In the genomic region with DNA sequence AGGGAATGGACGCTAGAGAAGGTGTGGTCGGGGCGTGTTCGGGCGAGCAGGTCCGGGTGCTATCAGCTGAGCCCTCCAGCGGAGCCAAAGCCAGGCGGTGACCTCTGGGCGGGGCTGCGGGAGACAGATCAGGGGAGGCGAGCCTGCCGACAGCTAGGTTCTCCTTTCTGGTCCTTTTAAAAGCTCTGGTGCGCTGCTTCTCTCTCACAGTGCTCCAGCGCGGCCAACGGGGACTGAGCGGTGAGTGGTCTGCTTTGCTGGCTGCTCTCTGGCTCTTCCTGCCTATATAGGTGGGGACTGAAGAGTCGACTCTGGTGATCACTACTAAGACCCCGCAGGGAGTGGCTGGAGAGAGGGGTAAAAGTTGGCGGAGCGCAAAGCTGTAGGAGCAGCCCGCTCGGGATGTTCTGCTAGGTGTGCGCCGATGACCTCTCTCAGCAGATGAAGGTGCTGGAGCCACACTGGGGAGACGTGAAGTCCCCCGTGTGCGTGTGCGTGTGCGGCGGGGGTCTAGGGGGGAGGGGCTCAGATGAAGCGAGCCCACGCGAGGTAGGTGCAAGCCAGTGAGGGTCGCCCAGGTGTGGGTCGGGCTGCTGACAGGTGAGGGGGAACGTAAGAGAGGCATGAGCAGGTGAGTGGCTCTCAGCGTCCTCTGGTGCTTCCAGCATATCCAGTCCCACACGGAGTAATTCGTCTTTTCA, we compare ENCODE assay signal across 8 mouse cellular contexts. TPM values are rescaled to one million over a fixed set of nuclear protein-coding genes. Genes with fewer than 3 reads are reported as not detected.
DNase-seq lines count a peak whose midpoint lies in the region; ATAC-seq lines count a peak whose summit lies in the region.

No protein-coding gene starts in this region.

- no peaks in the 10 kb centered on the region for H3K9me3 ChIP-seq in limb, embryonic 12.5 days
- H3K9me3 ChIP-seq in midbrain, embryonic 11.5 days (ENCODE audit: control insufficient read depth, low read length), result no peaks in the 10 kb centered on the region

- H3K27me3 ChIP-seq in limb, embryonic 12.5 days, result peaks cover 69% of the 10 kb centered on the region
- peaks cover 21% of the 10 kb centered on the region for H3K27me3 ChIP-seq in midbrain, embryonic 11.5 days (ENCODE audit: control insufficient read depth, insufficient read depth, low read length)

- peak; percentile 82 for ATAC-seq in erythroblast, adult 5-6 weeks (replicated peaks; ENCODE audit: low FRiP score, poor library complexity, severe bottlenecking)
- peak; percentile 61; the same call in 1 of the 2 replicates for ATAC-seq in limb, embryonic 12.5 days (ENCODE audit: insufficient number of reproducible peaks, insufficient read depth, low FRiP score, low TSS enrichment, low read depth)
- peak; percentile 62 for ATAC-seq in midbrain, embryonic 11.5 days (ENCODE audit: low FRiP score)

- 0 out of 2 replicates have a peak overlapping the region, but pooled peaks have one; percentile 24 for H3K9ac ChIP-seq in limb, embryonic 12.5 days (replicated peaks)
- peak overlapping the region; percentile 26 for H3K9ac ChIP-seq in midbrain, embryonic 11.5 days (ENCODE audit: low read length)

- H3K36me3 ChIP-seq in limb, embryonic 12.5 days, result no peaks in the 10 kb centered on the region
- no peaks in the 10 kb centered on the region for H3K36me3 ChIP-seq in midbrain, embryonic 11.5 days (ENCODE audit: control insufficient read depth, insufficient read depth, low read length)

- peak overlapping the region; percentile 67 for H3K4me2 ChIP-seq in limb, embryonic 12.5 days
- H3K4me2 ChIP-seq in midbrain, embryonic 11.5 days, result peak overlapping the region; percentile 74

- peaks cover 28% of the 10 kb centered on the region for H3K4me1 ChIP-seq in limb, embryonic 12.5 days (replicated peaks)
- peaks cover 23% of the 10 kb centered on the region for H3K4me1 ChIP-seq in midbrain, embryonic 11.5 days (ENCODE audit: control insufficient read depth, insufficient read depth, low read length)

- intact Hi-C loops in heart, postnatal 36 days (cut with DNase I), result no loop called here

- DNase-seq in A20 (ENCODE audit: low read depth, low spot score) (peak; percentile 59), R1 (ENCODE audit: low read depth, low spot score) (peak; percentile 89)
- DNase-seq in heart, postnatal 36 days, result peak; percentile 47
- DNase-seq in midbrain, embryonic 11.5 days (ENCODE audit: low spot score, missing footprints), result peak; percentile 95
- no peak for DNase-seq in spleen, adult 18-20 months
- no peak for DNase-seq in testis, postnatal 10 days (ENCODE audit: low spot score)

- H3K4me3 ChIP-seq in limb, embryonic 12.5 days (replicated peaks), result peak overlapping the region; percentile 38
- peak overlapping the region; percentile 32 for H3K4me3 ChIP-seq in midbrain, embryonic 11.5 days (ENCODE audit: low read depth, low read length)

- no peak overlapping the region for H3K27ac ChIP-seq in limb, embryonic 12.5 days
- no peak overlapping the region for H3K27ac ChIP-seq in midbrain, embryonic 11.5 days (ENCODE audit: low read depth, low read length)

- WGBS in limb, embryonic 12.5 days, result under 1% methylated on average over 40 of the region's 40 CpGs
- WGBS in midbrain, embryonic 11.5 days, result under 1% methylated on average over 40 of the region's 40 CpGs

RNA-seq across cellular contexts. Expression of a gene that starts 0.7 kb away (rescaled TPM):
- total RNA-seq in erythroblast, adult 5-6 weeks (2015; ENCODE audit: low replicate concordance), result 2.3 TPM in 1 of 2 replicates, not detected in the other
- total RNA-seq in erythroblast, adult 5-6 weeks (2017; ENCODE audit: low replicate concordance), result 1.1 and 2.3 TPM in 2 replicates
- total RNA-seq in heart, postnatal 36 days (2021), result 1 to 10 TPM; 5.7 to 6.3 TPM
- 2.7 and 3.9 TPM in 2 replicates for polyA plus RNA-seq in limb, embryonic 12.5 days (2016; fragmentation: Nextera tagmentation; extraction: Ambion mirVana)
- 7.5 and 8.3 TPM in 2 replicates for polyA plus RNA-seq in midbrain, embryonic 11.5 days (2014; fragmentation: Nextera tagmentation; extraction: Ambion mirVana)

Comparison
In these comparisons a context has a peak if more than half of its experiments do, and no peak if none do; other contexts are left out.
1. DNase-seq: peak in A20 (single experiment), R1 (single experiment), heart, postnatal 36 days (2 of 2) and midbrain, embryonic 11.5 days (single experiment); none in spleen, adult 18-20 months (0 of 2) and testis, postnatal 10 days (single experiment).
2. Peak in every context shown above with its lines, with median percentiles within 50 percentile points of each other: ATAC-seq.